Mouse (Mus musculus): ENCODE measurements around the gene Tmem260. TPM values are rescaled to one million over a fixed set of nuclear protein-coding genes. Genes with fewer than 3 reads are reported as not detected.

The Tmem260 gene
- total RNA-seq, 2 experiments from 2014 or later, result 3.3 to 4.1 TPM

DNA sequence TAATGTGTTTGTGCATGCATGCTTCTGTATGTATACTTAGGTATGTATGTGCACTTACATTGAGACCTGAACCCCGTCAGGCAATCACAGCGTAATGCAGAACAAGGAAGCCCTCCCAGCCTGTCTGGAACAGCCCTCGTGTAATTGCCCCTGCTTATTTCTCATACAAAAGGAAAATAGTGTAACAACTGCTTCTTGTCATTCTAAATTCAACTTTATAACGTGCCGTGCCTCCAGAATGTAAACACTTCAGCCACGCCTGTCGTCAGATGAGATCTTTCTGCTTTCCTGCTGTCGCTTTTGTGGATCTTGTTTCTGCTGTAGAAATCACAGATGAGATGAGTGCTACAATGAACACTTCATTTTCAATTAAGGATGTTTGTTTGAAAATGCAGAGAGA, 30.4 kb downstream of the Tmem260 start:
- DNase-seq (ENCODE audit: low spot score), result no peak

DNA sequence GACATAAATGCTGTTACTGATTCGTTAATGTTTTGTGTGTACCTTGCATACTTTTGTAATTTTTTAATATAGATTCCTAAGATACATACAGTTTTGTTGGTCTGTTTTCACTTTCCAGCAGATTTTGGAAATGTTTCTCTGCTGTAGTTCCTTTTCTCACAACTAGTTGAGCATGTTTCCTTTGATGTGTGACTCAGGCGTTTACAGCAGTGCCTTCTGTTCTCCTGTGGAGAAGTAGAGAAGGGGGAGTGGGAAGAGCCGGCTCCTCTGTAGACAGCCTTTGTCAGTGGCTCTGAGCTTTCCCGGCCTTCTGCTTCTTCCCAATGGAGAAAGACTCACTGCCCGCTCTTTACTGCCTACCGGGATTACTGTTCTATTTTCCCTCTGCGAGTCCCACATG, 35.7 kb downstream of the Tmem260 start:
- no peak for DNase-seq (ENCODE audit: low spot score)

DNA sequence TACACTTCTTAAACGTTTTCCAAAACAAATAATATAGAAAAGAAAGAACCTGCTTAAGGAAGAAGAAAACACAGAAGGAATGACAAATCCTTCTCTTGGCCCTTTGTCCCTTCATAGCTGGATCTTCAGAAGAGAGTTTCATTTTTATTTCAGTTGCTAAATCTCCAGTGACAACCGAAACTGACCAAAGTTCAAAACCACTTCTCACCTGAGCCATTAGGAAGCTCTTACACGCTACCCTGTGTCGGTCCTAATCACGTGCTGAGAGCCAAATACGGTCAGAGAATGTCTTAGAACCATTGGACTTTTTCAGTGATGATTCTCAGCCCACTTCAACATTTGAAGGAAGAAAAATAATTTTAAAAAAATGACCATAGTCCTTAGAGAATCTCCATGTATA, 36.8 kb downstream of the Tmem260 start:
- no peak for DNase-seq (ENCODE audit: low spot score)

DNA sequence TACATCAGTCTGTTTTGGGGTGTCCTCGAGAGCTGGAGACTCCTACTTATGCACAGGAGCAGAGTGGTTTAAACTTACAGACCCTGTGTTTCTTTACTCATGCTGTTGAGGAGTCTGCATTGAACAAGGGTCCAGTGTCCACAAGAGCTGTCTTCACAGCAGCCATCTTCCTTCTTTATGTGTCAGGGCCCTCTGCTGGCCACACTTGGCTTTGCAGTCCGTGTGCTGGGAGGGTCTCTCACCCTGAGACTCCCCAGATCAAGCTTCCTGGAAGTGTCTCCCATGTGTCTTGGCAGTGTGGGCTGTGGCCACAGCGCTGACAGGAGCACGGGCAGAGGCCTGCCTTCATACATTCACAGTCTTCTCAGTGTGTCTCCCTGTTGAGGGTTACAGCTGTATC, 48.0 kb downstream of the Tmem260 start:
- peak; percentile 7 for DNase-seq (ENCODE audit: low spot score)

DNA sequence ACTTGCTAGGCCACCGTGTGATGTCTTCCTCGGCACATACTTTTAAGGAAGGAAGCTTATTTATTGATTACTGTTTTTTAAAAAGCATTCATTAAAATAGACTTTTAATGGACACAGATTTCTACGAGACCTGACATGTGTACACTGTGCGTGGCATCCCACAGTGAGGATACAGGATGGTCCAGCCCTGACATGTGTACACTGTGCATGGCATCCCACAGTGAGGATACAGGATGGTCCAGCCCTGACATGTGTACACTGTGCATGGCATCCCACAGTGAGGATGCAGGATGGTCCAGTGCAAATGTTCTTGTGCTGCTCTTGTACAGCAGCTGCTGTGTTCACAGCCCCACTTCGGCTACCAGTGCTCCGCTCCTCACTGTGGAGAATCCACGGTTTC, 56.6 kb downstream of the Tmem260 start:
- no peak for DNase-seq (ENCODE audit: low spot score)

DNA sequence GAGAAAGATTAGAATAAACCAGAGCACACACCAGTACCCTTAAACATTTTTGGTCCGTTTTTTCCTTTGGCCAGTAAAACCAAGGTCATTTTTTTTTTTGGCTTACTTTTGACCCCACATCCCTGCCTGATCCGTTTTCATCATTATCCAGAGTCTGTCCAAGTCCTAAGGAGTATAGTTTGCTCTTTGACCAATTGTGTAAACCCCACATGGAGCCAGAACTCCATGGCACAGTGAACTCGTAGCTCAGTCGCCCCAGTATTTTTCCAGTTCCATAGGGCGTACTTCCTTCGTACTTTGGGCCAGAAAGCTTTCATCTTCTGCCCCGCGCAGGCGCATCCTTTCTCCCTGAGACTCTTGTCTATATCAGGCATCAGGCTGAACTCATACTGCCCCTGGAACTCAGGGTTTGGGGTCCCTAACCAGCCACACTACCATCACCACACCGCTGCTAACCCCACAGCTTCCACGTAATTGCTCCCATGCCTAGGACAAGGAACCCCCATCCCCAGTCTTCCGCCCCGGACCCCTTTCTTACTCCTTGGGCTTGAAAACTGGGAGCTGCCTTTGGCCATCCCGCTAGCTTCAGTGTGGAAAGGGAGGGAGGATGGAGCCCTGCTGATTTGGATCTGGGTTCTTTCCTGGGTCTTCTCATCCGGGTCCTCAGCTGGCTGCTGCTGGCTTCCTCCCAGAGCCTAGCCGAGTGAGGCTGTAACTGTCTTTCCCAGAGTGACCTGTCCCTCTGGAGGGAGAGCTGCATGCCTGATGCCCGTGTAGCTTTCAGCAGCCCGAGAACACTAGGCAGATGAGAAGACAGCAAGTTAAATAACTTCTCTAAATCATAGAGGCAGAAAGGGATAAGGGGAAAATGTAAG, 58.0 kb downstream of the Tmem260 start:
- no peak for DNase-seq (ENCODE audit: low spot score)

DNA sequence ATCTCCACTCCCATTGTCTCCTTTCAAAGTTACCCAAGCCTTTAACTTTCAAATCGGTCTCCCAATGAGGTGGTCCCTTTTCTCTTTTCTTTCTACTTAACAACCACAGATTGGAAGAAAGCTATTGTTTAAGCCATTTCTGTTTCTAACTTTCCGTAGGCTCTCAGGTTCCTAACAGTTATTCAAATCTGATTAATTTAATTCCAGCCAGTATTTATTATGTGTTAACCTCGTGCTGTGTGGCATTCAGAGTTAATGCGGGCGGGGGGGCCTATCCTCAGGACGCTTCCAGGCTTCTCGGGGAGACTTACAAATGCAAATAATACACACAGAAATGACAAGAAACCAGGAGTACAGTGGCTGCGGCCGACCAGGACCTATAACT, 58.6 kb downstream of the Tmem260 start:
- DNase-seq (ENCODE audit: low spot score), result no peak

DNA sequence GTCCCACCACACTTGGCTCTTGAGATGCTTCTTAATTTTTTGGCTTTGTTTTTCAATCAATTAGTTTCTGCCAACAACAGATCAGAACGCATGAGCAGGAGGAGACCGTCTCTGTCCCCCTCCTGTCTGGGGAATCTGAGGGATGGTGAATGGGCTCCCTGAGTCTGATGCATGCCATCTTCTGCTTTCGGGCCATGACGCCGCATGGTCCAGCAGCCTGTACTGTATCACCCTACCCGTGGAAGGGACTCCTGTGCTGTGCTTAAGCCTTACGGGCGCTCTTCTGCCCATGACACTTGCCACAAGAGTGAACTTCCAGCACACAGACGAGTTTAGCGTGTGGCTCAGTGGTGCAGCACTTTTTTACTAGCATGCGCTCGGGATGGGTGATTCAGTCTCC, 59.7 kb downstream of the Tmem260 start:
- no peak for DNase-seq (ENCODE audit: low spot score)

DNA sequence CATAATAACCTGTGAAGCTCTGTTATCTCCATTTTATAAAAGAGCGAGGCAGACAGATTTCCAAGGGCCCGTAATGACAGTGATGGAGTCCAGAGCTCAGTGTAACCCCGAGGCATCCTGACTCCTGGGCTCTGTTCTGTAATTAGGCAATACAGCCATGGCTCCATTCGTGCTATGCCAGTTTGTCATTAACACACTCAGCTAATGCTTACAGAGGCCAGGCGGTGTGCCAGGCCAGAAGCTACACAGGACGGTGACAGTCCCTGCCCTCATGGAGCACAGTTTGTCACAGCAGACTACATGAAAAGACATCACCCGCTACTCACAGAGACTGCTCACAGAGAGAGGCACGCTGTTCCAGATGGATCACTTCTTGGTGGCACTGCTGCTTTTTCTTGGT, 61.5 kb downstream of the Tmem260 start:
- no peak for DNase-seq (ENCODE audit: low spot score)

DNA sequence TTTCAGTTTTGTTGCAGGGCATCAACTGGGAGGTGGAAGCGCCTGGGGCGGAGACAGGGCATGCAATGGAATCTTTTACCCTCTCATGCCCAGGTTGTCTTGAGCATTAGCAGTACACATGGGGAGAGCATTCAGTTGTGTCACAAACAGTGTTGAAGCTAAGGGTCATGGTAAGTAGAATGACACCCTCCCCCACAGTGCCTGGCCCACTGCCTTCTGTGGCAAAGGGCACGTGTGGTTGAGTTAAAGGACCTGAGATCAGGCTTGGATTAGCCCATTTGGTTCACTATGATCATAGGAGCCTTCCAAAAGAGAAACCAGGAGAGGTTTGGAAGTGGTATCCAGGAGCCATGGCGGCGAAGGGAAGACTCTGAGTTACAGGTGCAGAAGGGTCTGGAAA, 63.2 kb downstream of the Tmem260 start:
- DNase-seq (ENCODE audit: low spot score), result no peak

DNA sequence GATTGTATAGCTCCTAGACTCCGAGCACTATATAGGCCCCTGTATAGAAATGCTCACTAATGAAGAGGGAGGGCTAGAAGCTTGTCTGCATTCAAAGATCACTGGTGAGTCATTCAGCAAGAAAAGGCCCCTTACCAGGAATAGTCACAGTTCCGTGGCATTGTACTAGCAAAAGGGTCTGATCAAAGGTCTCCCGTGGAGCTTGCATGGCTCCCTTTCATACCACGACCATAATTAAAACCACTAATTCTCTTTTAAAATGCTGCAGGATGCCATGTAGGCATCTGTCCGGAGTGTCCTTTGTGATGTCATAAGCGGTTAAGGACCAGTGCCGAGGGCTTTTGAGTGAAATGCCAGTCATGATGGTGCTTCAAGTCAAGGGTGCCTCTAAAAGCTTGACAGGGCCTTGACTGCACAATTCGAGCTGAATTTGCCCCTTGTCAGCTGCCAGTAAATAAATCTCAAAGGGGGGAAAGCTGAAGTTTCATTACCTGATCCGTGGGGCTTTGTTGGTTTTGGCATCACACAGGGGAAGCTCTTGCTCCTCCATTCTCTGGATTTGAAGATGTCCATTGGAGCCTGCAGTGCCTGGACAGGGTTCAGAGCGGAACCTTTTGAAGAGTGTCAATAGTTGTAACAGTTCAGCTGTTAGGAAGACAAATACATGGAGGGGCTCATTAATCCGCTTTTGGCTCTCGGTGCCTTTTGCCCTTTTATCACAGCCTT, 67.3 kb downstream of the Tmem260 start:
- no peak for DNase-seq (ENCODE audit: low spot score)

DNA sequence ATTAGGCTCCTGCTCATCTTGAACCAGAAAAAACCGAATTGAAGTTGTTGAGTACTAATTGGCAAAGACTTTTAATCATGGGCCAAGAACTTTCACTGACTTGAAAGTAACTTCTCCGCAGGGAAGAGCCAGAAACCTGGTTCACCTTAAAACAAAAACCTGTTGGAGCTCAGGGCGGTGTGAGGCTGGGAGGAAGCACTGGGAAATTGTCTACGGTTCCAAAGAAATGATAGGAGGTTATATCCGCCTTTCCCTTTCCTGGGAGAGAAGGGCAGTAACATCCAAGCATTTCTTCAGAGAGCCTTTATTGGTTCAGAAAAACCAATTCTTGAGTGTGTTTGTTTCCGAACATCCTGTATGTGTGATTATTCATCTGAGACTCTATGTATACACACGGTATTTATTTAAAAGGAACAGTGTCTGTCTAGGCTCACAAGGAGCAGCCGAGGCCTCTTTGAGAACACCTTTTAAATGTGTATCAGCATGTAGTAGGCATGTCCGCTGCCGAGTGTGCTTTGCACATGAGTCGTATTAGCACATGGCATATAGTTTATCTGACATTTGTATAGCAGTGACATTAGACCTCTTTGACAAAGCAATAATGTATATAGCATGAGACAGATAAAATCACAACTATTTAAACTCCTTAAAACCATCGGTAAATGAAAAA, 68.0 kb downstream of the Tmem260 start:
- no peak for DNase-seq (ENCODE audit: low spot score)

DNA sequence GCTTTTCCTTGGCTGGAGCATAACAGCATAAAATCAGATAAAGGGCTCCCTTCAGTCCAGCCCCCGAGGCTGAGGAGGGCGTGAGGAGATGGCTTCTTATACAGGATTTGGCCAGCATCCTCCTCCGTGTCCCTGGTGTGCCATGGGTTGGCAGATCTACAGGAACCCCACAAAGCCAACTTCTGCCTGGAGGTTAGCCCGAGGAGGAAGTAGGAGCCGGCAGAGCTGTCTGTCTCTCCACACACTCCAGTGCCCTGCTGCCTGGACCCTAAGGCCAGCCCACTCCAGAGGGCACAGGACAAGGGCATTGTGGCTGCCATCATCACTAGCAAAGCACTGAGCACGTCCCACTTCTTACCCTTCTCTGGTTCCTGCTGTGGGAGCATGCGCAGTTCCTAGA, 68.7 kb downstream of the Tmem260 start:
- no peak for DNase-seq (ENCODE audit: low spot score)

DNA sequence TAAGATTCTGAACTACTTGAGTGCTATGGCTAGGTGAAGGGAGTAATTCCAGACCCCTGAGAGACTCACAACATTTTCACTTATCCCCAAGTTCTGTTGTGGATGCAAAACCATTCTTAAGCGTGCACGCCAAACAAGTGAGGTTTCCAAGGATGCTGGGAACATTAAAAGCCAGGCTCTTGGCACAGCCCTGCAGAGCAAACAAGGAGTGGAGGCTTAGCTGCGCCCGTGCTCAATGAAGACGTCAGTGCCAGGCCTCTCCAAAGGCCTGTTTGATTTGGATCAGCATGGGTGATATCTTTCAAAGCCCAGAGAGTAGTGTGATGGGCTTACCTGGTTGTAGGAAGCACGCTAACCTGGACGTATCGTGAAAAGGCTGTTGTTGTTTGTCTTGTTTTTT, 69.6 kb downstream of the Tmem260 start:
- no peak for DNase-seq (ENCODE audit: low spot score)

DNA sequence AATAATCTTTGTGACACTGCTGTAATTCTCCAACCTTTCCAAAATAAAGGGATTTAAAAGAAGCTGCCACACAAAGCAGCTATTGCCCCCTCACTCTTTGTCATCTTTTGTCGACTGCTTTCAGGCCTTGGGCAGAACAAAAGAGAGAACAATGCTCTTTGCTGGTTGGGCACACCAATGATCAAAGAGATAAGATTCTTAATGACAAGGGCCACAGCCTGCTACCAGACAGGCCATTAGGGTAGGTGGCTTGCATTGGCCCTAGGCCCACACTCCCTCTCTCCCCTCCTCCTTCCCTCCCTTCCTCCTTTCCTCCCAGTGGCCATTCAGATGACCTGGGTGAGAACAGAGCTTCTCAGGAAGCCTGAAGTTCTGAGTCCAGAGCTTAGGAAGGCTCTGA, 77.4 kb downstream of the Tmem260 start:
- no peak for DNase-seq (ENCODE audit: low spot score)

DNA sequence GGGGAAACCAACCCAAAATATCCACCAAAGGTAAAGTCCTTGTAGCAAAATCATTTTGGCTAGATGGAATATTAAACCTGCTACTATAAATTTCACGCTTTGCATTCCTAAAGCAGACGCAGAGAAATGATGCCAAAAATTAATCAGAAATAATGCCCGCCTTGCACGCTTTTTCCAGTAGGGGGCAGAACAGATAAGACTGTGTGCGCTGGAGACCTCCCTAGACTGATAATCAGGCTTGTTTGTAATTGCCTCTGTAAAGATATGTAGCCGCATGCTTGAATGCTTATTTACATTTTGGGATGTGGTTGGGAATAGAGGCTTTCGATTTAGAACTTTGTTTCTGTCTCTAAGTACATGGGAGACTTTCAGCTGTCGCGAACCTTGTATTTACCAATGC, 78.2 kb downstream of the Tmem260 start:
- DNase-seq (ENCODE audit: low spot score), result no peak

DNA sequence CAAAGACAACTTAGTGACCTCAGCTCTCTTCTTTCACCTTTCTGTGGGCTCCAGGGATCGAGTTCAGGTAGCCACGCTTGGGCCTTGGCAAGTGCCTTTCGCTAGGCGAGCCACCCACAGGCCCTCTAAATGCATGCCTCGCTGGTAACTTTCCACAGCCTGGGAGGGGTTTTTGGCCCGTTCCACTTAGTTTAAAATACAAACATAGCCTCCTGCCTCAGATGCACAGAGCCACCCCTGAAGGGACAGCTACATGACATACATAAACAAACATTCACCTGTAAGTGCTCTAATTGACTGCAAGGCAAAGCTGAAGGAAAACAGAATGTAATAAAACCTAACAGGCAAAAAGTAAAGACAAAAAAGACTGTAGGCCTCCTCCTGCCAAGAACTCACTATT, 79.1 kb downstream of the Tmem260 start:
- no peak for DNase-seq (ENCODE audit: low spot score)

DNA sequence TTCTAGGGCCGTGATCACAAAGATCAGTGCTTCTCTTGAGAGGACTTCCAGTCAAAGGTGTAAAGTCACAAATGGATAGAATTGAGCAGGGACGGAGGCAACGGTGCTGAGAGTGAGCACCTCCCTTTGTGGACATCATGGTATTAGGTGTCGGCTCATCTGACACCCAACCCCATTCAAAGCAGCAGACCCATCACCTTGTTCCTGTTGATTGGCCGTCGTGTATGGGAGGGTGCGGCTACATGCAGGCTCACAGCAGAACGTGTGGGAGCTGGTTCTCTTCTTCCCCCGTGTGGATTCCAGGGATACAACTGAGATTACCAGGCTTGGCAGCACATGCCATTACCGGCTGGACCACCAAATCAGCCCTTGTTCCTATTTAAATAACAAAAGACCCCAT, 84.7 kb downstream of the Tmem260 start:
- DNase-seq (ENCODE audit: low spot score), result no peak

DNA sequence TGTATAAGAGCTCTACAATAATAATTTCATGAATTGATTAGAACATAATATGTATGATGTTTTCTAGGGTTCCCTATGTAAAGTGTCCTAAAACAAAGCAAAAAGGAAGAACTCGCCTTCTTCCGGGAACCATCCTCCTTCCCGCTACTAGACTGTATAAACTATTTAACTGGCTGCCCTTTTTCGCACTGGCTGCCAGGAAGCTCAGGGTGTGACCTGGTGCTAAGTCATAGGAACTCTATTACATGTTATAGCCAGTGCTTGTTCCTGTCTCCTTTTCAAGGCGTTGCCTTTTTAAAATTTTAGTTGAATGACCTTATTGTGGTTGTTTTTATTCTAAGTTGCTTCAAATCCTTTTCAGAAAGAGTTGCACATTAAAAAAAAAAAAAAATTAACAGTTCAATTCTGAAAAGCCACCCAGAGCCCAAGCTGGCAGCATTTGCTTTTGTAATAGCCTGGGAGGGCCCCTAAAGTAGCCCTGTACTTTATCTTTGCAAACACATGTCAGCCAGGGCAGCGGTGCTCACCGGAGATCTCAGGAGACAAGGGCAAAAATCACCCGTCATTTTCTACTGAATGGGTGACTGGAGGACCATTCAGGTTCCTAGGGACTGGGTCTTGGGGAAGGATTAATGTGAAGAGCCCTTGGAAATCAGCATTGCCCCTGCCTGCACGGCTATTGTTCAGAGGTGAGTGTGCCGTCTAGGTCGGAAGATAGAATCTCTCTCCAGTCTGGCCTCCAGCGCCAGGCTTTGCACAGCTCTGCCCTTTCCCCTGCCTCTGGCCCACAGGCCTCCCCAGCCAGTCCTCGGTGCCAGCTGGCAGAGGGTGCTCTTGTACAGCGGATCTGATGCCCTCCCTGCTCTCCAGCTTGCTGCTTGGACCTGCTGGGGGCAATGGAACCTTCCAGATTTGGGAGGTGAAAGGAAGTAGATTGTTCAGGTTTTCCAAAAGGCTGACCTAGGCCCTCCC, 92.2 kb downstream of the Tmem260 start:
- no peak for DNase-seq (ENCODE audit: low spot score)

DNA sequence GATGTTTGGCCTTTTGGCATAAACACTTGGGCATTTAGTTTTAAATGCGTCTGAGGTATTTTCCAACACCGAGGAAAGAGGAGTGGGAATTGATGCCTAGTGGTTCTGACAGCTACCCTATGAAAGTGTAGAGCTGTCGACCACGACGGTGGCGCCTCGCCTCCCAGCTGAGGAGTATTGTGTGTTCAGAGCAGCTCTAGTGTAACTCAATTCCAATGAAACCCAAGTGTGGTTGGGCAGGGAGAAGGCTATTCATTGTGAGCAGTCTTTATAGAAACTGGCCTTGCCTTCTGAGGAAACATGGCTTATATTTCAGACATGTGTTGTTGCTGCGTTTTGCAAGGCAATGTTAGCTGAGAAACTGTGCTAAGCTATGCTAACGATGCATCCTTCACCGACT, 99.2 kb downstream of the Tmem260 start:
- DNase-seq (ENCODE audit: low spot score), result no peak

DNA sequence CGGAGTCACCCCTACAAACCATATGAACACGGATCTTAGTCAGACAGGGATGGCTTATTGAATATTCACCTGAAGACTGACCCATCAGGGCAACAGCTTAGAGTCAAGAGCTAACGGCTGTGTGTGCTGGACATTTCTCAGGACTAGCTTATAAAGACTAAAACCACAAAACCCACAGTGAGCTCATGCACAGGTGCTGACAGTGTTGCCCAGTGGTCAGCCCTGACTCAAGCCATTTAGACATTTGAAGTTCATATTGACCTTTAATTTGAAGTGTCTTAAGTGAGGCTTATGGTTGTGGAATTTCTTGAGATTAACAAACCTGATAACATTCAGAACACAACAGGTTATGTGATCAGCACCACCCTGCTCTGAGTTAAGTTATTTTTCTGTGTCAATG, 100.1 kb downstream of the Tmem260 start:
- no peak for DNase-seq (ENCODE audit: low spot score)

Data from gastrocnemius, adult 18-20 months (tissue).